Mouse (Mus musculus): Measurements from ENCODE around the gene Ccr9. TPM values are rescaled to one million over a fixed set of nuclear protein-coding genes. Genes with fewer than 3 reads are reported as not detected.
"Not testable (repeated sequence)": the region's sequence is repeated elsewhere in the genome, so short reads cannot be mapped to it uniquely, and the experiment has no call there.

Ccr9 gene
- polyA plus RNA-seq, 1 experiment: not detected

DNA sequence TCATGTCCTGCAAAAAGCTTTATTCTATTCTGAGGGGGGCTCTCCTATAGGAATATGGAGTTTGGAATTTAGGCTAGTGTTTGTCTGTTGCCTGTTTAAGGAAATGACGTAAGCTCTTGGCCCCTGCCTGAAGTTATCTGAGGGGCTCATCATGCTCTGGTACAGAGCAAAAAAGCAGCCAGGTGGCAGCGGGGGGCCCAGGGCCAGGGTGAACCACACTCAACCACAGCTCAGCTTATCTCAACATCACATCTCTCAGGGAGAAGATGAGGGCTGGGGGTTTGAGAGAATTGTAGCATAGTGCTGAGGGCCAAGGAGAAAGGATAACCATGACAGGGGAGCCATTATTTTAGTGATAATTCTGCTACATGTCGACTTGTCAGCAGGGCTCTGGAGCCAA is 78.5 kb downstream of the Ccr9 start:
- no peak overlapping the region for H3K27ac ChIP-seq (ENCODE audit: insufficient read depth, low read length)
- no peak for TF ChIP-seq POLR2A (IDR thresholded peaks at IDR 0.05; ENCODE audit: low read depth, low read length)
- no peak for TF ChIP-seq CTCF (IDR thresholded peaks at IDR 0.05; ENCODE audit: borderline replicate concordance, insufficient read depth, low read length)
- H3K4me3 ChIP-seq (ENCODE audit: insufficient read depth, low read length): no peak overlapping the region
- H3K4me1 ChIP-seq (ENCODE audit: control insufficient read depth, insufficient read depth, low read length): no peaks in the 10 kb centered on the region

GRCm38 (mm10) chr9:123757326-123757725 is 79.1 kb downstream of the Ccr9 start:
- TF ChIP-seq CTCF (IDR thresholded peaks at IDR 0.05; ENCODE audit: borderline replicate concordance, insufficient read depth, low read length): no peak
- no peak for TF ChIP-seq POLR2A (IDR thresholded peaks at IDR 0.05; ENCODE audit: low read depth, low read length)

DNA sequence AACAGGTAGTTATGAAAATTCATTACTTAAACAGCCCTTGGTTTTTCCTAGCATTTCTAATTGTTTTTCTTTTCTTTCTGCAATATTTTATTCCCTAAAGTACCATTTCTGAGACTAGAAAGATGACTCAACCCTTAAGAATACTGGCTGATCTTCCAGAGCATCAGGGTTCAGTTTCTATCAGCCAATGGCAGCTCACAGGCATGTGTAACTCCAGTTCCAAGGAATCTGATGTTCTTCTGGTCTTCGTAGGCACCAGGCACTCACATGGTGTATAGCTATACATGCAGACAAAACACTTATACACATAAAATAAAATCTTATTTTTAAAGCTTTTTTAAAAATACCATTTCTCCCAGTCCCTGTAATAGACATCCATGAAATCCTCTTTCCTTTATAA is 79.9 kb downstream of the Ccr9 start:
- no peaks in the 10 kb centered on the region for H3K4me1 ChIP-seq (ENCODE audit: control insufficient read depth, insufficient read depth, low read length)
- H3K4me3 ChIP-seq (ENCODE audit: insufficient read depth, low read length): no peak overlapping the region
- TF ChIP-seq POLR2A (IDR thresholded peaks at IDR 0.05; ENCODE audit: low read depth, low read length): no peak
- TF ChIP-seq CTCF (IDR thresholded peaks at IDR 0.05; ENCODE audit: borderline replicate concordance, insufficient read depth, low read length): no peak
- H3K27ac ChIP-seq (ENCODE audit: insufficient read depth, low read length): no peak overlapping the region

More at GRCm38 (mm10) chr9:123757326-123757725, 79.1 kb downstream of the Ccr9 start:
- Histone ChIP-seq H3K27ac (ENCODE audit: insufficient read depth, low read length) (0 out of 2 replicates have a peak overlapping the region, but pooled peaks have one; percentile 27), H3K4me3 (ENCODE audit: insufficient read depth, low read length) (no peak overlapping the region), H3K4me1 (ENCODE audit: control insufficient read depth, insufficient read depth, low read length) (no peaks in the 10 kb centered on the region)

- TF ChIP-seq POLR2A (IDR thresholded peaks at IDR 0.05; ENCODE audit: low read depth, low read length): no peak
- Histone ChIP-seq H3K4me1 (ENCODE audit: control insufficient read depth, insufficient read depth, low read length) (no peaks in the 10 kb centered on the region), H3K4me3 (ENCODE audit: insufficient read depth, low read length) (no peak overlapping the region), H3K27ac (ENCODE audit: insufficient read depth, low read length) (no peak overlapping the region)
Observed at GRCm38 (mm10) chr9:123758645-123759044, 80.4 kb downstream of the Ccr9 start.

GRCm38 (mm10) chr9:123760806-123761205 is 82.6 kb downstream of the Ccr9 start:
- TF ChIP-seq CTCF (IDR thresholded peaks at IDR 0.05; ENCODE audit: borderline replicate concordance, insufficient read depth, low read length) (no peak), POLR2A (IDR thresholded peaks at IDR 0.05; ENCODE audit: low read depth, low read length) (no peak)
- Histone ChIP-seq H3K4me1 (ENCODE audit: control insufficient read depth, insufficient read depth, low read length) (no peaks in the 10 kb centered on the region), H3K27ac (ENCODE audit: insufficient read depth, low read length) (no peak overlapping the region), H3K4me3 (ENCODE audit: insufficient read depth, low read length) (no peak overlapping the region)

DNA sequence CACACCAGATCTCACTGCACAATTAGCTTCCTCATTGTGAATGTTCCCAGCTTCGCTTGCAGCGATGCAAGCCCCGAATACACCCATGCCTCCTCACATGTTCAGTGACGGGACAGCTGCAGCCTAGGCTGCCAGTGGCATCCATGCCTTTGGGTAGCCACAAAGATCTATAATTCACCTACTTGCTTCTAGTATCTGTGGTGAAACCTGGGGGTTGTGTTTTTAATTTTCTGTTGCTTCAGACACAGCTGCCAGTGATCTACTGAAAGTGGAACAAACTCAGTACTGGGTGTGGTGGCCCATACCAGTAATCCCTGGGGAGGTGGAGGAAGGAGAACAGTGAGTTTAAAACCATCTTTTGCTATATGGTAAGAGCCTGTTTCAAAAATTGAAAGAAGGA is 84.6 kb downstream of the Ccr9 start:
- no peak for TF ChIP-seq CTCF (IDR thresholded peaks at IDR 0.05; ENCODE audit: borderline replicate concordance, insufficient read depth, low read length)
- TF ChIP-seq POLR2A (IDR thresholded peaks at IDR 0.05; ENCODE audit: low read depth, low read length): no peak
- Histone ChIP-seq H3K27ac (ENCODE audit: insufficient read depth, low read length) (no peak overlapping the region), H3K4me3 (ENCODE audit: insufficient read depth, low read length) (no peak overlapping the region), H3K4me1 (ENCODE audit: control insufficient read depth, insufficient read depth, low read length) (no peaks in the 10 kb centered on the region)

DNA sequence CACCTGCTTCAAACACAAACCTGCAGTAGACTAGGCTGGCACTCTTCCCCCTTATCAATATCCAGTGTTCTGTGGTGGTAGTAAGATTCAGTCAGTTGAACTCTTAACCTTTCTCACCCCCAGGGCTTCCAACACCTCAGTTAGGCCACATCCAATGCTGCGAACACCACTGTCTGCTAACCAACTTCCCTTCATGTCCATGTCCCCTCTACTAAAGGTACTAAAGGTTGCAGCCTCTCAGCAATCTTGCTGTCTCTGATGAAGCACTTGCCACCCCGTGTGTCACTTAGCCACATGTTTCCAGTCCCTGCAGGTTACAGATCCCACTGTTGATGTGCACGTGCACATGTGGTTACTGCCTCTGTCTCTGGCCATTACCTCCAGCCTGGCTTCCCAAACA is 85.5 kb downstream of the Ccr9 start:
- Histone ChIP-seq H3K4me1 (ENCODE audit: control insufficient read depth, insufficient read depth, low read length) (peaks cover 3% of the 10 kb centered on the region), H3K4me3 (ENCODE audit: insufficient read depth, low read length) (no peak overlapping the region), H3K27ac (ENCODE audit: insufficient read depth, low read length) (no peak overlapping the region)
- TF ChIP-seq POLR2A (IDR thresholded peaks at IDR 0.05; ENCODE audit: low read depth, low read length) (no peak), CTCF (IDR thresholded peaks at IDR 0.05; ENCODE audit: borderline replicate concordance, insufficient read depth, low read length) (no peak)

- Histone ChIP-seq H3K4me3 (ENCODE audit: insufficient read depth, low read length) (no peak overlapping the region), H3K4me1 (ENCODE audit: control insufficient read depth, insufficient read depth, low read length) (peaks cover 3% of the 10 kb centered on the region), H3K27ac (ENCODE audit: insufficient read depth, low read length) (no peak overlapping the region)
- TF ChIP-seq POLR2A (IDR thresholded peaks at IDR 0.05; ENCODE audit: low read depth, low read length): no peak
- TF ChIP-seq CTCF (IDR thresholded peaks at IDR 0.05; ENCODE audit: borderline replicate concordance, insufficient read depth, low read length): no peak
Observed at GRCm38 (mm10) chr9:123766996-123767395, 88.8 kb downstream of the Ccr9 start.

GRCm38 (mm10) chr9:123768443-123768842 is 90.2 kb downstream of the Ccr9 start:
- TF ChIP-seq CTCF (IDR thresholded peaks at IDR 0.05; ENCODE audit: borderline replicate concordance, insufficient read depth, low read length) (no peak), POLR2A (IDR thresholded peaks at IDR 0.05; ENCODE audit: low read depth, low read length) (no peak)
- no peak overlapping the region for H3K27ac ChIP-seq (ENCODE audit: insufficient read depth, low read length)
- H3K4me1 ChIP-seq (ENCODE audit: control insufficient read depth, insufficient read depth, low read length): peaks cover 3% of the 10 kb centered on the region
- no peak overlapping the region for H3K4me3 ChIP-seq (ENCODE audit: insufficient read depth, low read length)

- no peak overlapping the region for H3K4me3 ChIP-seq (ENCODE audit: insufficient read depth, low read length)
- peaks cover 3% of the 10 kb centered on the region for H3K4me1 ChIP-seq (ENCODE audit: control insufficient read depth, insufficient read depth, low read length)
- no peak overlapping the region for H3K27ac ChIP-seq (ENCODE audit: insufficient read depth, low read length)
- TF ChIP-seq POLR2A (IDR thresholded peaks at IDR 0.05; ENCODE audit: low read depth, low read length) (no peak), CTCF (IDR thresholded peaks at IDR 0.05; ENCODE audit: borderline replicate concordance, insufficient read depth, low read length) (no peak)
Observed at GRCm38 (mm10) chr9:123769532-123769931, 91.3 kb downstream of the Ccr9 start.

DNA sequence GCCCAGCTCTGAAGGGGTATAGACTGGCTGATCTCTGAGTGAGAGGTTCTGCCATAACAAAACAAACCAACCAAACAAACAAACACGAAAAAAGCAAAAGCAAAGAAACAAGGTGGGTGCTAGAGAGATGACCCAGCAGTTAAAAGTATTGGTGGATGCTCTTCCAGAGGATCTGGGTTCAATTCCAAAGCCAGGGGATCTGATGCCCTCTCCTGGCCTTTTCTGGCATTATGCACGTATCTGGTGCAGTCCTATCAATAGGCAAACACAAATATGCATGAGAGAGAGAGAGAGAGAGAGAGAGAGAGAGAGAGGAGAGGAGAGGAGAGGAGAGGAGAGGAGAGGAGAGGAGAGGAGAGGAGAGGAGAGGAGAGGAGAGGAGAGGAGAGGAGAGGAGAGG is 95.1 kb downstream of the Ccr9 start:
- not testable (repeated sequence) for H3K4me1 ChIP-seq (ENCODE audit: control insufficient read depth, insufficient read depth, low read length); H3K27ac ChIP-seq (ENCODE audit: insufficient read depth, low read length); H3K4me3 ChIP-seq (ENCODE audit: insufficient read depth, low read length)

All from embryonic fibroblast, embryonic 13.5 days (primary cell).